Mouse (Mus musculus): ENCODE measurements around the gene Olfr548-ps1.
A peak's percentile ranks its signal among the peaks of the same experiment; 100 is the strongest.
"Not testable (repeated sequence)": the region's sequence is repeated elsewhere in the genome, so short reads cannot be mapped to it uniquely, and the experiment has no call there.

Gene Olfr548-ps1

GRCm38 (mm10) chr7:102540596-102540995, at the start of gene Olfr548-ps1:
Gene Olfr548-ps1 (plus strand): TSS chr7:102540896.
- DNase-seq (ENCODE audit: low spot score): no peak

- not testable (repeated sequence) for DNase-seq (ENCODE audit: low spot score)
These were observed 46.3 kb upstream of the Olfr548-ps1 start for GRCm38 (mm10) chr7:102494416-102494815.

GRCm38 (mm10) chr7:102499473-102499872, 41.2 kb upstream of the Olfr548-ps1 start, which contains the start of gene Olfr545:
Gene Olfr545 (minus strand): TSS chr7:102499573.
- no peak for DNase-seq (ENCODE audit: low spot score)

GRCm38 (mm10) chr7:102501986-102502385, 38.7 kb upstream of the Olfr548-ps1 start:
- no peak for DNase-seq (ENCODE audit: low spot score)

GRCm38 (mm10) chr7:102506848-102507247, 33.8 kb upstream of the Olfr548-ps1 start:
- peak; percentile 81 for DNase-seq (ENCODE audit: low spot score)

GRCm38 (mm10) chr7:102508066-102508465, 32.6 kb upstream of the Olfr548-ps1 start:
- DNase-seq (ENCODE audit: low spot score): no peak

- DNase-seq (ENCODE audit: low spot score): no peak
These were observed 32.0 kb upstream of the Olfr548-ps1 start for GRCm38 (mm10) chr7:102508666-102509065.

- DNase-seq (ENCODE audit: low spot score): no peak
These were observed 31.0 kb upstream of the Olfr548-ps1 start for GRCm38 (mm10) chr7:102509726-102510125.

GRCm38 (mm10) chr7:102511927-102512326, 28.8 kb upstream of the Olfr548-ps1 start:
- DNase-seq (ENCODE audit: low spot score): no peak

GRCm38 (mm10) chr7:102512814-102513435, 27.8 kb upstream of the Olfr548-ps1 start:
- peak; percentile 68 for DNase-seq (ENCODE audit: low spot score)

GRCm38 (mm10) chr7:102514144-102514543, 26.6 kb upstream of the Olfr548-ps1 start:
- no peak for DNase-seq (ENCODE audit: low spot score)

- DNase-seq (ENCODE audit: low spot score): no peak
These were observed 24.2 kb upstream of the Olfr548-ps1 start for GRCm38 (mm10) chr7:102516261-102517050.

- no peak for DNase-seq (ENCODE audit: low spot score)
These were observed 23.7 kb upstream of the Olfr548-ps1 start for GRCm38 (mm10) chr7:102517051-102517335.

GRCm38 (mm10) chr7:102529052-102529451, 11.6 kb upstream of the Olfr548-ps1 start:
- DNase-seq (ENCODE audit: low spot score): no peak

GRCm38 (mm10) chr7:102534449-102534848, 6.2 kb upstream of the Olfr548-ps1 start, which contains the start of gene Olfr547:
Gene Olfr547 (plus strand): TSS chr7:102534749.
- DNase-seq (ENCODE audit: low spot score): no peak

GRCm38 (mm10) chr7:102541251-102541650, 555 bp downstream of the Olfr548-ps1 start:
- DNase-seq (ENCODE audit: low spot score): no peak

- no peak for DNase-seq (ENCODE audit: low spot score)
These were observed 8.9 kb downstream of the Olfr548-ps1 start, which contains the start of gene Olfr549 for GRCm38 (mm10) chr7:102549570-102549969. Gene Olfr549 (plus strand): TSS chr7:102549870.

GRCm38 (mm10) chr7:102553279-102553678, 12.6 kb downstream of the Olfr548-ps1 start:
- DNase-seq (ENCODE audit: low spot score): no peak

GRCm38 (mm10) chr7:102564999-102565997, 24.6 kb downstream of the Olfr548-ps1 start, which contains the start of gene Trim21:
Gene Trim21 (minus strand): TSS chr7:102565486.
- DNase-seq (ENCODE audit: low spot score): peak; percentile 30

- no peak for DNase-seq (ENCODE audit: low spot score)
These were observed 25.5 kb downstream of the Olfr548-ps1 start for GRCm38 (mm10) chr7:102566219-102566618.

GRCm38 (mm10) chr7:102571142-102571541, 30.4 kb downstream of the Olfr548-ps1 start, which contains the start of gene Olfr550:
Gene Olfr550 (plus strand): TSS chr7:102571442.
- no peak for DNase-seq (ENCODE audit: low spot score)

Measured in layer of hippocampus, adult 9-10 months (tissue).